Mouse (Mus musculus) heart, adult 2 months (tissue): ENCODE data around the gene Slc2a13.

ENCODE experiments used
- CTCF ChIP-seq: fragments of 200-600 bp; IDR thresholded peaks from 2 replicates; pipeline ENCODE4 v1.8.1; 2022; ENCODE audit warnings: antibody characterized with exemption, mild to moderate bottlenecking, moderate library complexity
- EP300 ChIP-seq: fragments of 200-500 bp; IDR thresholded peaks from 2 replicates; pipeline ENCODE4 v1.6.1; 2011; ENCODE audit warnings: low read depth, low read length, control low read depth; ENCODE audit not compliant: insufficient read depth

- no peak for TF ChIP-seq CTCF
- no peak for TF ChIP-seq EP300
These were observed 177.9 kb downstream of the Slc2a13 start for GRCm38 (mm10) chr15:91395165-91395564.
